Mouse (Mus musculus): ENCODE data around the gene Panx2. TPM values are rescaled to one million over a fixed set of nuclear protein-coding genes. Genes with fewer than 3 reads are reported as not detected.

The Panx2 gene
- polyA plus RNA-seq, 1 experiment from 2014 or later = 0.94 TPM

GRCm38 (mm10) chr15:89100823-89101222 lies 41.3 kb downstream of the Panx2 start:
- 94% methylated on average over 12 of the region's 12 CpGs for WGBS

GRCm38 (mm10) chr15:89102646-89103045 lies 43.1 kb downstream of the Panx2 start:
- no peak overlapping the region for H3K4me3 ChIP-seq (ENCODE audit: low read depth, low read length)
- WGBS = 54% methylated on average over 5 of the region's 5 CpGs
- peaks cover 20% of the 10 kb centered on the region for H3K36me3 ChIP-seq (ENCODE audit: control insufficient read depth, insufficient read depth, low read length)
- H3K9me3 ChIP-seq (ENCODE audit: control insufficient read depth, low read length) = no peaks in the 10 kb centered on the region
- ATAC-seq (ENCODE audit: low FRiP score) (peak; percentile 27; the same call in 1 of the 2 replicates), DNase-seq (ENCODE audit: low spot score) (peak; percentile 20)
- H3K9ac ChIP-seq (ENCODE audit: low read depth, low read length) = no peak overlapping the region
- no peaks in the 10 kb centered on the region for H3K4me1 ChIP-seq (replicated peaks; ENCODE audit: control insufficient read depth, insufficient read depth, low read length)
- H3K4me2 ChIP-seq (replicated peaks; ENCODE audit: low read depth, low read length) = no peak overlapping the region
- no peaks in the 10 kb centered on the region for H3K27me3 ChIP-seq (ENCODE audit: control insufficient read depth, insufficient read depth, low read length)
- H3K27ac ChIP-seq (ENCODE audit: low read depth, low read length) = no peak overlapping the region

More at GRCm38 (mm10) chr15:89100823-89101222, 41.3 kb downstream of the Panx2 start:
- Histone ChIP-seq H3K4me2 (replicated peaks; ENCODE audit: low read depth, low read length) (no peak overlapping the region), H3K4me1 (replicated peaks; ENCODE audit: control insufficient read depth, insufficient read depth, low read length) (no peaks in the 10 kb centered on the region), H3K27me3 (ENCODE audit: control insufficient read depth, insufficient read depth, low read length) (no peaks in the 10 kb centered on the region), H3K36me3 (ENCODE audit: control insufficient read depth, insufficient read depth, low read length) (peaks cover 21% of the 10 kb centered on the region), H3K9me3 (ENCODE audit: control insufficient read depth, low read length) (no peaks in the 10 kb centered on the region), H3K9ac (ENCODE audit: low read depth, low read length) (no peak overlapping the region), H3K4me3 (ENCODE audit: low read depth, low read length) (no peak overlapping the region), H3K27ac (ENCODE audit: low read depth, low read length) (no peak overlapping the region)
- ATAC-seq (ENCODE audit: low FRiP score) (no peak), DNase-seq (ENCODE audit: low spot score) (no peak)

DNA sequence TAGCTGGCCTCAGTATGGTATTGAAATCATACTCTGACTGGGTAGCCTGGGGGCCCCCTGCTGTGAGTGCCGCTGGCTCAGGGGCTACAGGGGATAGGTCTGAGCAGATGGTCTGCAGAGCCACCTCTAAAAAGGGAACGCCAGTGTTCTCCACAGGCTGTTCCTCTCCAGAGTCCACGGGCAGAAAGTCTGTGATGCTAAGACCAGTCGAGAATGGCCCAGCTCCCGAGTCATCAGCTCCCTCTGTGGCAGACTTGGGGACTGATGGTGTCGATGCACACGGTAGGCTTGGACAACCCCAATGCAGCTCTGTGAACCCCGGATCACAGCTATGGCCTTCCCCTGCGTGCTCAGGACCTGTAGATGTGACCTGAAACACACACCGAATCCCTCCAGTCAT lies 44.4 kb downstream of the Panx2 start:
- no peaks in the 10 kb centered on the region for H3K27me3 ChIP-seq (ENCODE audit: control insufficient read depth, insufficient read depth, low read length)
- ATAC-seq (ENCODE audit: low FRiP score) (no peak), DNase-seq (ENCODE audit: low spot score) (no peak)
- H3K4me1 ChIP-seq (replicated peaks; ENCODE audit: control insufficient read depth, insufficient read depth, low read length) = no peaks in the 10 kb centered on the region
- H3K9ac ChIP-seq (ENCODE audit: low read depth, low read length) = no peak overlapping the region
- peaks cover 21% of the 10 kb centered on the region for H3K36me3 ChIP-seq (ENCODE audit: control insufficient read depth, insufficient read depth, low read length)
- H3K4me3 ChIP-seq (ENCODE audit: low read depth, low read length) = no peak overlapping the region
- H3K9me3 ChIP-seq (ENCODE audit: control insufficient read depth, low read length) = no peaks in the 10 kb centered on the region
- H3K27ac ChIP-seq (ENCODE audit: low read depth, low read length) = no peak overlapping the region
- no peak overlapping the region for H3K4me2 ChIP-seq (replicated peaks; ENCODE audit: low read depth, low read length)
- 89% methylated on average over 10 of the region's 10 CpGs for WGBS

- 98% methylated on average over 8 of the region's 8 CpGs for WGBS
- no peak overlapping the region for H3K4me3 ChIP-seq (ENCODE audit: low read depth, low read length)
- no peaks in the 10 kb centered on the region for H3K4me1 ChIP-seq (replicated peaks; ENCODE audit: control insufficient read depth, insufficient read depth, low read length)
- DNase-seq (ENCODE audit: low spot score) (no peak), ATAC-seq (ENCODE audit: low FRiP score) (no peak)
- H3K36me3 ChIP-seq (ENCODE audit: control insufficient read depth, insufficient read depth, low read length) = peaks cover 24% of the 10 kb centered on the region
- H3K27me3 ChIP-seq (ENCODE audit: control insufficient read depth, insufficient read depth, low read length) = no peaks in the 10 kb centered on the region
- no peak overlapping the region for H3K27ac ChIP-seq (ENCODE audit: low read depth, low read length)
- H3K4me2 ChIP-seq (replicated peaks; ENCODE audit: low read depth, low read length) = no peak overlapping the region
- no peaks in the 10 kb centered on the region for H3K9me3 ChIP-seq (ENCODE audit: control insufficient read depth, low read length)
- H3K9ac ChIP-seq (ENCODE audit: low read depth, low read length) = no peak overlapping the region
These were observed 44.9 kb downstream of the Panx2 start for GRCm38 (mm10) chr15:89104425-89104824.

DNA sequence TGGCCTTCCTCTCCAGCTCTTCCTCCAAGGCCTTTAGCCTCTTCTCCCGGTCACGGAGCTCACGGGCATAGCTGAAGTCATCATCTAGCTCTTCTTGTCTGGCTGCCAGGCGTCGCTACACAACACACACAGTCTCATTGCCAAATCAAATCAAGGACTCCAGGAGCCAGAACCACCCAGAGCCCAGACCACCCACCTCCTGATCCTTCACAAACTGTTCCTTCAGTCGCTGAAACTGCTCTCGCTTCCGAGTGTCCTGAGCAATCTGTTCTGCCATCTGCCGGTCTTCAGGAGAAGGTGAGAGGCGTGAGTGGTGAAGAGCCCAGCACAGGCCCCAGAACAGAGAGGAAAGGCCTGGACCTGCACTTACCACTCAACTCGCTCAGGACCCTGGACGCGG lies 46.5 kb downstream of the Panx2 start:
- peaks cover 19% of the 10 kb centered on the region for H3K36me3 ChIP-seq (ENCODE audit: control insufficient read depth, insufficient read depth, low read length)
- no peak for DNase-seq (ENCODE audit: low spot score)
- 89% methylated on average over 13 of the region's 13 CpGs for WGBS
- H3K9me3 ChIP-seq (ENCODE audit: control insufficient read depth, low read length) = no peaks in the 10 kb centered on the region
- no peak overlapping the region for H3K9ac ChIP-seq (ENCODE audit: low read depth, low read length)
- no peaks in the 10 kb centered on the region for H3K4me1 ChIP-seq (replicated peaks; ENCODE audit: control insufficient read depth, insufficient read depth, low read length)
- no peak overlapping the region for H3K4me3 ChIP-seq (ENCODE audit: low read depth, low read length)
- H3K27me3 ChIP-seq (ENCODE audit: control insufficient read depth, insufficient read depth, low read length) = no peaks in the 10 kb centered on the region
- H3K4me2 ChIP-seq (replicated peaks; ENCODE audit: low read depth, low read length) = no peak overlapping the region
- no peak for ATAC-seq (ENCODE audit: low FRiP score)
- H3K27ac ChIP-seq (ENCODE audit: low read depth, low read length) = no peak overlapping the region

DNA sequence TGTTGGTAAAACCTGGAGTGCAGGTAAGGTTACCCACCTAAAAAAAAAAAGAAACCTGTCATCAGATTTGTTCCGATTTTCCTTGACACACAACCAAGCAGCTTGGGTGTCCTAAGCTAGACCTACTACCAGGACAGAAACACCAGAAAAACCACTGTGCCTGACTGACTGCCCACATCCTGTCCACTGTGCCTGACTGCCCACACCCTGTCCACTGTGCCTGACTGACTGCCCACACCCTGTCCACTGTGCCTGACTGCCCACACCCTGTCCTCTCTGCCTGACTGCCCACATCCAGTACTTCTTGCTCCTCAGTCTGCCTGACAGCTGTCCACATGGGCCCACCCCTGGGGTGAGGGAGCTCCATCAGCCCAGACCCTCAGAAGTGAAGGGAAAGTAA lies 47.4 kb downstream of the Panx2 start:
- DNase-seq (ENCODE audit: low spot score) (no peak), ATAC-seq (ENCODE audit: low FRiP score) (no peak)
- Histone ChIP-seq H3K27me3 (ENCODE audit: control insufficient read depth, insufficient read depth, low read length) (no peaks in the 10 kb centered on the region), H3K27ac (ENCODE audit: low read depth, low read length) (no peak overlapping the region), H3K9me3 (ENCODE audit: control insufficient read depth, low read length) (no peaks in the 10 kb centered on the region), H3K4me2 (replicated peaks; ENCODE audit: low read depth, low read length) (no peak overlapping the region), H3K36me3 (ENCODE audit: control insufficient read depth, insufficient read depth, low read length) (peaks cover 15% of the 10 kb centered on the region), H3K4me3 (ENCODE audit: low read depth, low read length) (no peak overlapping the region), H3K4me1 (replicated peaks; ENCODE audit: control insufficient read depth, insufficient read depth, low read length) (no peaks in the 10 kb centered on the region), H3K9ac (ENCODE audit: low read depth, low read length) (no peak overlapping the region)
- WGBS = 92% methylated on average over 1 of the region's 1 CpGs

DNA sequence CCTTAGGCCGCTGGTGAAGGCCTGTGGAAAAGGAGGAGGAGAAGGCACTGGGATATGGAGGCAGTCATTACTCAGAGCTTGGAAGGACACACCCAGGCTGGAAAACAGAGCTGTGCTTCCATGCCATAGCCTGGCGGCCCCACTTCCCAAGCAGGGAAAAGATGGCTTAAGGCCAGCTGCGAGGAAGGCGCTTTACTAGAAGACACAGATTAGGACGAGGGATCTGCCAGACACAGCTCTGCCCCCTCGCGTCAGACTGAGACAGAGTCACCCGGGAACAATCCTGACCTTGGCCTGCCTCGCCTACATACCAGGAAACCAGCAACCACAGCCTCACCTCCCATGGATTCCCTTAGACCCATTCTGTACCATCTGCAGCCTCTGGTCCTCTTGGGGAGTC lies 50.6 kb downstream of the Panx2 start:
- no peak for DNase-seq (ENCODE audit: low spot score)
- H3K4me2 ChIP-seq (replicated peaks; ENCODE audit: low read depth, low read length) = no peak overlapping the region
- peaks cover 9% of the 10 kb centered on the region for H3K36me3 ChIP-seq (ENCODE audit: control insufficient read depth, insufficient read depth, low read length)
- no peak for ATAC-seq (ENCODE audit: low FRiP score)
- 91% methylated on average over 9 of the region's 9 CpGs for whole genome bisulfite sequencing
- H3K27ac ChIP-seq (ENCODE audit: low read depth, low read length) = no peak overlapping the region
- no peak overlapping the region for H3K4me3 ChIP-seq (ENCODE audit: low read depth, low read length)
- H3K9ac ChIP-seq (ENCODE audit: low read depth, low read length) = no peak overlapping the region
- no peaks in the 10 kb centered on the region for H3K27me3 ChIP-seq (ENCODE audit: control insufficient read depth, insufficient read depth, low read length)
- H3K9me3 ChIP-seq (ENCODE audit: control insufficient read depth, low read length) = no peaks in the 10 kb centered on the region
- no peaks in the 10 kb centered on the region for H3K4me1 ChIP-seq (replicated peaks; ENCODE audit: control insufficient read depth, insufficient read depth, low read length)

- Histone ChIP-seq H3K27me3 (ENCODE audit: control insufficient read depth, insufficient read depth, low read length) (no peaks in the 10 kb centered on the region), H3K36me3 (ENCODE audit: control insufficient read depth, insufficient read depth, low read length) (peaks cover 6% of the 10 kb centered on the region; the same call in 1 of the 2 replicates)
- no peak for ATAC-seq (ENCODE audit: low FRiP score)
These were observed 58.5 kb downstream of the Panx2 start for GRCm38 (mm10) chr15:89118007-89118406.

GRCm38 (mm10) chr15:89122649-89123366 lies 63.3 kb downstream of the Panx2 start, which contains the start of gene Tubgcp6:
Tubgcp6 (minus strand) TSS chr15:89123112.
- Histone ChIP-seq H3K27me3 (ENCODE audit: control insufficient read depth, insufficient read depth, low read length) (no peaks in the 10 kb centered on the region), H3K9me3 (ENCODE audit: control insufficient read depth, low read length) (no peaks in the 10 kb centered on the region), H3K9ac (ENCODE audit: low read depth, low read length) (peak within 1 kb of the TSS; percentile 82), H3K27ac (ENCODE audit: low read depth, low read length) (peak within 1 kb of the TSS; percentile 76), H3K4me2 (replicated peaks; ENCODE audit: low read depth, low read length) (peak within 1 kb of the TSS; percentile 80), H3K36me3 (ENCODE audit: control insufficient read depth, insufficient read depth, low read length) (no peaks in the 10 kb centered on the region), H3K4me1 (replicated peaks; ENCODE audit: control insufficient read depth, insufficient read depth, low read length) (peaks cover 14% of the 10 kb centered on the region), H3K4me3 (ENCODE audit: low read depth, low read length) (peak within 1 kb of the TSS; percentile 92)
- peak; percentile 99 for DNase-seq (ENCODE audit: low spot score)
- ATAC-seq (ENCODE audit: low FRiP score) = peak; percentile 84
- WGBS = under 1% methylated on average over 47 of the region's 47 CpGs

More at GRCm38 (mm10) chr15:89118007-89118406, 58.5 kb downstream of the Panx2 start:
- H3K4me3 ChIP-seq (ENCODE audit: low read depth, low read length) = no peak overlapping the region
- no peak for DNase-seq (ENCODE audit: low spot score)
- H3K4me1 ChIP-seq (replicated peaks; ENCODE audit: control insufficient read depth, insufficient read depth, low read length) = peaks cover 7% of the 10 kb centered on the region
- no peak overlapping the region for H3K9ac ChIP-seq (ENCODE audit: low read depth, low read length)
- H3K9me3 ChIP-seq (ENCODE audit: control insufficient read depth, low read length) = no peaks in the 10 kb centered on the region
- H3K27ac ChIP-seq (ENCODE audit: low read depth, low read length) = no peak overlapping the region
- no peak overlapping the region for H3K4me2 ChIP-seq (replicated peaks; ENCODE audit: low read depth, low read length)
